Mouse (Mus musculus) left cerebral cortex, postnatal 14 days (tissue): ENCODE results near the gene Fabp6. TPM values are rescaled to one million over a fixed set of nuclear protein-coding genes. Genes with fewer than 3 reads are reported as not detected.

Source experiments
- DNase-seq, 2 experiments: peaks; one replicate each; pipeline ENCODE4 v3.0.0; 2021 to 2022; ENCODE audit warnings: low spot score in 2 of 2, mixed read lengths in 1 of 2
- intact Hi-C: fragments of 180-260 bp; cut with DNase I; formaldehyde crosslinking; loops from one replicate; pipeline ENCODE4 v1.15.1; 2025
- total RNA-seq, 2 experiments: library from RNA; stranded (reverse); gene quantifications; 2 replicates each; pipeline ENCODE4 v1.2.3; 2021

Gene Fabp6
- total RNA-seq, 2 experiments from 2014 or later, result not detected

DNA sequence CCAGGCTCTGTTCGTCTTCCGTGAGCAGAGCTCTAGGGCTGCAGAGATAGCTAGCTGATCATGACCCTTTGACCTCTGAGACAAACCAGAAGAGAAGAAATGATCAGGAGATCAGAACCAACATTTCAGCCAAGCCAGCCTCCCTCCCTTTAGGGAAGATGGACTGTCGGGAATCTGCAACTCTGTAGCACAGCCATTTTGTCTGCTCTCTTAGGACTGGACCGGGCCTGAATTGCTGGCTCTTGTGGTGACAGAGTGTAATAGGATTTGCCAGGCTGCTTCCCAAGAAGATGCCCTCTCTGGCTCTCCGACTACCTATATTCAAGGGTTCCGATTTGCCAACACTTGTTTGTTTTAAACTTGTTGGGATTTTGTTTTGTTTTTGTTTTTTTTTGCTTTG is 48.7 kb downstream of the Fabp6 start:
- intact Hi-C loops, result no loop called here
- no peak for DNase-seq

DNA sequence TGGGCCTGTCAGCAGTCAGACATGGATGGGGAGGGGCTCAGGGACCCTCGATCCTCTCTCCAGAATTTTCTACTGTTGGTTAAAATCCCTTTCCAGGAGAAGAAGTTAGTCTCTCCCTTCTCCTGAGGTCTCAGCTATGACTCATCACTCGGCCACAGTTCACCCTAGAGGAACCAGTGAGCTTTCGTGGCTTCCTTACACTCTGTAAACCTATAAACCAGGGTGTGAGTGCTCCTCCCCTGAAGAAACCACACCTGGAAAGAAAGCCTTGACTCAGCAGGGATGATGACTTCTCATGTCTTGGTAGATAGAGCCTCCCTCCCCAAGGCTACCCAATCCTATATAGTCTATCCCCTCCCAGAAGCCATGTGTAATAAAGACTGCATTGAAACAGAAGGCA is 49.6 kb downstream of the Fabp6 start:
- intact Hi-C loops, result no loop called here
- DNase-seq, result no peak

GRCm38 (mm10) chr11:43549701-43550100 is 51.6 kb downstream of the Fabp6 start:
- intact Hi-C loops, result no loop called here
- DNase-seq, result no peak

- no peak for DNase-seq
- intact Hi-C loops, result no loop called here
Measured at GRCm38 (mm10) chr11:43548657-43549435, 52.5 kb downstream of the Fabp6 start.

DNA sequence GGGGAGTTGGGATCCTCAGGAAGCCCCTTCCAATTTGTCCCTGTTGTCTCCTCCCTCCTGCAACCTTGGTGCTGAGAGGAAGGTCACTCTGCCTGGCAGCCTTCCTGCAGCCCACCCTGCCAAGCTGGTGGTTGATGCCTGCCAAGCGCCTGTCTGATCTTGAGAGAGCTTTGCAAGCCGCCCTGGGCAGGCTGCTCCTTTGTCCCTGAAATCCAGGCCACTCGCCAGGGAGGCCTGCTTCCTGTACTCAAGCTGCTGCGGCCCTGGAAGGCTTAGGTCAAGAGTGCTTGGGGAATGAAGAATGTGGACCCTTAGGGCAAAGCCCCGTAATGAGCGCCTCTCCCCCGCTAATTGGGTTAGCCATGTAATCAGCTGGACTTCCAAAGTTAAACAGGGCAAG is 53.2 kb downstream of the Fabp6 start:
- DNase-seq, result peak; percentile 55 to 66
- intact Hi-C loops, result no loop called here

DNA sequence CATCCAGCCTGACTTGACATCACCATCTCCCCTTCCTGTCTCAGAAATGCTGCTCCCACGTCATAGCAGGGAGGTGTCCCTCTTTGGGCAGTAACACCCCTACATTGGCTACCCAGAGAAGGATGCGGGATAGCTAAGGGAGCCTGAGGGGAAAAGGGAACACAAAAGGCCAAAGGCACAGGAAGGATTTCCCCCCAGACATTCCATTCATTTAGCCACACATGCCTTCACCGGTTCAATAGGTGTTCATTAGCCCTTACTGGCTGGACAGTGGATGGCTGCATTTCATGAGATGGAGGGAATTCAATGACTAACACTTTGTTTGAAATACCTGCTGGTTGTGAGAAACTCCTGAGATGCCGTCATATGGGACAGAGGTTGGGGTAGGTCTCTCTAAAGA is 54.7 kb downstream of the Fabp6 start:
- intact Hi-C loops, result no loop called here
- DNase-seq, result no peak

Other genes starting within 250 kb of the Fabp6 start
- 10 to 100 TPM; 17.6 to 18.7 TPM for gene Pttg1, start 175.3 kb downstream of the Fabp6 start, total RNA-seq
- 10 to 100 TPM; 43.7 to 48.9 TPM for gene Slu7, start 167.8 kb downstream of the Fabp6 start, total RNA-seq
- gene C1qtnf2, start 127.3 kb downstream of the Fabp6 start, total RNA-seq, result 1 to 10 TPM; 3.6 to 3.8 TPM
- 1 to 10 TPM; 5.6 to 6.2 TPM for gene Ccnjl, start 72.8 kb downstream of the Fabp6 start, total RNA-seq
- 1 to 10 TPM; 1.1 TPM for gene 4933415A04Rik, start 14.5 kb downstream of the Fabp6 start, total RNA-seq
- gene Pwwp2a, start 80.5 kb upstream of the Fabp6 start, total RNA-seq, result 10 to 100 TPM; 56.7 to 58.3 TPM
- 10 to 100 TPM; 53.9 to 58.5 TPM for gene Ttc1, start 146.5 kb upstream of the Fabp6 start, total RNA-seq